In the genomic region with DNA sequence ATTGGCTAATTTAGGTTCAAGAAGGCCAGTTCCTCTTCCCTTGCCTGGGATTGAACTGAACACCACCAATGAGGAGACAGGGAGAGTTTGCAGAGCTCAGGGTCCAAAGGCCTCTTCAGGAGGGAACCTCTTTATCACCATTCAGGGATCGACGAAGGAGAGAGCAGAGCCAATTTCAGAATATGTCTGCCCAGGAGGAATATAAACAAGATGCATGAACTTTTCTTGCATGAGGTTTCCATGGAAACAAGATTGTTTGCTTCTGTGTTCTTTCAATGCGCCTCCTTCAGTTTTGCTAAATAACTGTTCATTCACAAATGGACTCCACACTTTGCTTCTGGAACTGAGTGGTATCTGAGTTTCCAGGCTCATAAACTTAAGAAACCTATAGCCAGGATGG, we compare ENCODE assay signal across 21 mouse cellular contexts.
DNase-seq lines count a peak whose midpoint lies in the region; ATAC-seq and TF ChIP-seq lines count a peak whose summit lies in the region.
"Had no signal": no experiment of that assay in that cellular context is flagged by ENCODE, and none has a peak within 500 bp of the region (broad histone marks: within the 10 kb centered on the region; RNA-seq: fewer than 3 reads in every experiment).

No protein-coding gene starts in this region.

- no peak for ATAC-seq in hindbrain, embryonic 14.5 days (ENCODE audit: low FRiP score)
- ATAC-seq in hindbrain, embryonic 12.5 days (ENCODE audit: low FRiP score), result no peak
- ATAC-seq in lung, embryonic 14.5 days (ENCODE audit: insufficient read depth), result no peak

- H3K9me3 ChIP-seq in hindbrain, embryonic 14.5 days (ENCODE audit: control insufficient read depth, low read length), result no peaks in the 10 kb centered on the region
- H3K9me3 ChIP-seq in hindbrain, embryonic 12.5 days (replicated peaks), result no peaks in the 10 kb centered on the region
- H3K9me3 ChIP-seq in lung, embryonic 14.5 days (ENCODE audit: low read depth, low read length), result no peaks in the 10 kb centered on the region
- H3K9me3 ChIP-seq: midbrain, embryonic 12.5 days had no signal

- H3K4me1 ChIP-seq in hindbrain, embryonic 14.5 days (replicated peaks; ENCODE audit: control insufficient read depth, insufficient read depth, low read length), result no peaks in the 10 kb centered on the region
- no peaks in the 10 kb centered on the region for H3K4me1 ChIP-seq in hindbrain, embryonic 12.5 days
- H3K4me1 ChIP-seq in lung, embryonic 14.5 days (ENCODE audit: insufficient read depth), result no peaks in the 10 kb centered on the region
- H3K4me1 ChIP-seq: midbrain, embryonic 12.5 days had no signal

- H3K4me3 ChIP-seq in hindbrain, embryonic 14.5 days (replicated peaks; ENCODE audit: low read length), result no peak overlapping the region
- no peak overlapping the region for H3K4me3 ChIP-seq in hindbrain, embryonic 12.5 days
- no peak overlapping the region for H3K4me3 ChIP-seq in lung, embryonic 14.5 days (ENCODE audit: low read depth, low read length)
- H3K4me3 ChIP-seq: midbrain, embryonic 12.5 days had no signal

- DNase-seq in adrenal gland, adult 2 months, result peak; percentile 8
- DNase-seq in adrenal gland, postnatal 4 days (ENCODE audit: low spot score in 2 of 2), result no peak
- peak; percentile 36 for DNase-seq in hindbrain, embryonic 14.5 days (ENCODE audit: low spot score)
- peak; percentile 15 for DNase-seq in lung, embryonic 14.5 days
- no peak for DNase-seq in lung, postnatal 25 days (ENCODE audit: low spot score)
- DNase-seq in brain, embryonic 18.5 days (ENCODE audit: low read depth, low spot score), result peak; percentile 14
- DNase-seq in cerebellum, postnatal 10 days, result no peak
- DNase-seq: adrenal gland, adult 8-10 months; cerebellum, adult 11-12 months; cerebellum, postnatal 25 days; embryo, embryonic 11 days; heart, postnatal 14 days; kidney, adult 9 months; kidney, postnatal 4 days; lung, adult 18-20 months; right cerebral cortex, postnatal 4 days had no signal

- no peak overlapping the region for H3K9ac ChIP-seq in hindbrain, embryonic 14.5 days
- H3K9ac ChIP-seq in hindbrain, embryonic 12.5 days, result no peak overlapping the region
- no peak overlapping the region for H3K9ac ChIP-seq in lung, embryonic 14.5 days
- H3K9ac ChIP-seq: midbrain, embryonic 12.5 days had no signal

- no peak for TF ChIP-seq CTCF in lung, embryonic 14.5 days (IDR thresholded peaks at IDR 0.05; ENCODE audit: low read depth)

- H3K4me2 ChIP-seq in hindbrain, embryonic 14.5 days (replicated peaks), result no peak overlapping the region
- no peak overlapping the region for H3K4me2 ChIP-seq in hindbrain, embryonic 12.5 days (replicated peaks)
- H3K4me2 ChIP-seq in lung, embryonic 14.5 days, result no peak overlapping the region
- H3K4me2 ChIP-seq: heart, embryonic 11.5 days; midbrain, embryonic 12.5 days had no signal

- H3K36me3 ChIP-seq in hindbrain, embryonic 14.5 days (replicated peaks; ENCODE audit: control insufficient read depth, insufficient read depth), result no peaks in the 10 kb centered on the region
- H3K36me3 ChIP-seq in hindbrain, embryonic 12.5 days, result no peaks in the 10 kb centered on the region
- H3K36me3 ChIP-seq in lung, embryonic 14.5 days (ENCODE audit: insufficient read depth), result no peaks in the 10 kb centered on the region
- H3K36me3 ChIP-seq: midbrain, embryonic 12.5 days had no signal

- H3K27ac ChIP-seq in hindbrain, embryonic 14.5 days, result no peak overlapping the region
- no peak overlapping the region for H3K27ac ChIP-seq in hindbrain, embryonic 12.5 days
- no peak overlapping the region for H3K27ac ChIP-seq in lung, embryonic 14.5 days (ENCODE audit: low read depth)
- H3K27ac ChIP-seq: macrophage; midbrain, embryonic 12.5 days; stomach, postnatal 0 days had no signal

- 51% methylated on average over 3 of the region's 3 CpGs for WGBS in hindbrain, embryonic 14.5 days
- 76% methylated on average over 3 of the region's 3 CpGs for WGBS in hindbrain, embryonic 12.5 days
- 54% methylated on average over 3 of the region's 3 CpGs for WGBS in lung, embryonic 14.5 days

- H3K27me3 ChIP-seq in hindbrain, embryonic 14.5 days (ENCODE audit: control insufficient read depth, insufficient read depth, low read length), result no peaks in the 10 kb centered on the region
- H3K27me3 ChIP-seq in hindbrain, embryonic 12.5 days, result no peaks in the 10 kb centered on the region
- H3K27me3 ChIP-seq in lung, embryonic 14.5 days (ENCODE audit: insufficient read depth, low read length), result no peaks in the 10 kb centered on the region
- H3K27me3 ChIP-seq: midbrain, embryonic 12.5 days had no signal

Comparison
In these comparisons a context has a peak if more than half of its experiments do, and no peak if none do; other contexts are left out.
1. DNase-seq: peak in adrenal gland, adult 2 months (single experiment), hindbrain, embryonic 14.5 days (single experiment), lung, embryonic 14.5 days (single experiment) and brain, embryonic 18.5 days (single experiment); none in adrenal gland, postnatal 4 days (0 of 2), lung, postnatal 25 days (single experiment) and cerebellum, postnatal 10 days (0 of 2).